Mouse (Mus musculus): ENCODE measurements around the gene Klk1b11. TPM values are rescaled to one million over a fixed set of nuclear protein-coding genes. Genes with fewer than 3 reads are reported as not detected.
"Not testable (repeated sequence)": the region's sequence is repeated elsewhere in the genome, so short reads cannot be mapped to it uniquely, and the experiment has no call there.

Gene Klk1b11
- polyA plus RNA-seq, 1 experiment = not detected

DNA sequence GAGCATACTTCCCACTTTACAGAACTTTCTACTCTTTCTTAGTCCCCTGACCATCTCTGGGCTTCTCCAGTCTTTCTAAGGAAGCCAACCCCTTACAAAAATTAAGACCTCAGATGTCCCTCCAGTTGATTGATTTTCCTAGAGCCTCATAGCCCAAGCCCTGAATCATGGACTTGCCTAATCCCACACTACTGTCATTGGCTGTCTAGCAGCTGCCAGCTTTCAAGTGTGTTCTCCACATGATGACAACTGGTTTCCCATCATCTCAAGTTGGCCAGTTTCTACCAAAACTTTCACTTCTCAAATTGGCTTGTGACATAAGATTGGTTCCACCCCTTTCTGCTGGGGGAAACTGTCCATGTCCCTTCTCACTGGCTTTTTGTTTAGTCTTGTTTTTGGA lies 9.2 kb downstream of the Klk1b11 start:
- Histone ChIP-seq H3K27ac (ENCODE audit: control insufficient read depth, insufficient read depth, low read depth, low read length) (no peak overlapping the region), H3K36me3 (ENCODE audit: control insufficient read depth, insufficient read depth, low read length) (no peaks in the 10 kb centered on the region), H3K4me1 (ENCODE audit: control insufficient read depth, insufficient read depth, low read length) (no peaks in the 10 kb centered on the region), H3K4me3 (ENCODE audit: control insufficient read depth, low read depth, low read length) (no peak overlapping the region), H3K27me3 (ENCODE audit: control insufficient read depth, insufficient read depth, low read length) (no peaks in the 10 kb centered on the region)
- no peak for TF ChIP-seq CTCF (IDR thresholded peaks at IDR 0.05; ENCODE audit: control insufficient read depth, insufficient read depth, insufficient replicate concordance, low read depth, low read length)
- no peak for TF ChIP-seq POLR2A (IDR thresholded peaks at IDR 0.05; ENCODE audit: control insufficient read depth, low read depth, low read length)

DNA sequence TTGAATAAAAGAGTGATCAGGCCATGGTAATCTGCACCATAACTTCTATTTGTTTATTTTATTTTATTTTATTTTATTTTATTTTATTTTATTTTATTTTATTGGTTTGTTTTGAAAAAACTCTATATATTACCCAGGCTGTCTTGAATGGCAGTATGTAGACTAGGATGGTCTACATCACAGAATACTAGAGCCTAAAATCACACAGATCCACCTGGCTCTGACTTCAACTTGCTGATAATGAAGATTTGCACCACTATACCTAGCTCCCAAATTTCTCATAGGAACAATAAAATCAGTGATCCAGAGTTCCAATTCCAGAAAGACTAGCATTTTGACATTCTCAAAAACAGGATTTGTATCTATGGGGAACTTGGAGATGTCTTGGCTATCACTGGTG lies 16.2 kb downstream of the Klk1b11 start, which contains the start of gene Klk1b26:
Gene Klk1b26 (plus strand): TSS at position 301 of the 400 bp plus-strand sequence.
- not testable (repeated sequence) for H3K27me3 ChIP-seq (ENCODE audit: control insufficient read depth, insufficient read depth, low read length); H3K4me1 ChIP-seq (ENCODE audit: control insufficient read depth, insufficient read depth, low read length); H3K36me3 ChIP-seq (ENCODE audit: control insufficient read depth, insufficient read depth, low read length); H3K27ac ChIP-seq (ENCODE audit: control insufficient read depth, insufficient read depth, low read depth, low read length); H3K4me3 ChIP-seq (ENCODE audit: control insufficient read depth, low read depth, low read length)

DNA sequence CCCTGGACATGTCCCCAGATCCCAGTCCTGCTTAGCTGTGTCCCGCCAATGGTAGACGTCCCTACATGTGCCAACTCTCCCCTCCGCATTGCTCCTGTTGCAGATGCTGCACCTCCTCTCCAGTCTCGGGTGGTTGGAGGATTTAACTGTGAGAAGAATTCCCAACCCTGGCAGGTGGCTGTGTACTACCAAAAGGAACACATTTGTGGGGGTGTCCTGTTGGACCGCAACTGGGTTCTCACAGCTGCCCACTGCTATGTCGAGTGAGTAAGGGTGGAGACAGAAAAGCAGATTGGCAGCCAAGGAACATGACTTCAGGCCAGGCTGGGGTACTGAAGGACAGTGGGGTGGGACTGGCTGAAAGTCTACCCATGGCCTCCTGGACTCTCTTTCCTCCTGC lies 19.0 kb downstream of the Klk1b11 start:
- not testable (repeated sequence) for H3K27me3 ChIP-seq (ENCODE audit: control insufficient read depth, insufficient read depth, low read length); H3K36me3 ChIP-seq (ENCODE audit: control insufficient read depth, insufficient read depth, low read length)

DNA sequence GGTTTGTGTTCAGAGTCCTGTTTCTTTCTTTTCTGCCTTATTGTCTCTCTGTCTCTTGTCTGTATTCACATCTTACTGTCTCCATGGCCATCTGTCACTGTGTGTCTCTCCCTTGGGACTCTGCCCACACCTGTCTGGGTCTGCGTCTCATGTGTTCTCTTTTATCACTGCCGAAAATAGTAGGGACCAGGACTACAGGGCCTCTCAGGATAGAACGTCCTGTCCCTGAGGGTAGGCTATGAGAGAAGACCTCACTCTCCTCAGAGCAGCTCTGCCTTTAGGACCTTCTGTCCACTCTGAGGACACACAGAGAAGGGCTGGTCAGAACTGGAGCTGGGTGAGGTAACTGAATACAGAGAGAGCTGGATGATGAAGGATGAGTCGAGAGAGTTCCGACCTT lies 19.4 kb downstream of the Klk1b11 start:
- TF ChIP-seq CTCF (IDR thresholded peaks at IDR 0.05; ENCODE audit: control insufficient read depth, insufficient read depth, insufficient replicate concordance, low read depth, low read length) (no peak), POLR2A (IDR thresholded peaks at IDR 0.05; ENCODE audit: control insufficient read depth, low read depth, low read length) (no peak)
- Histone ChIP-seq H3K27me3 (ENCODE audit: control insufficient read depth, insufficient read depth, low read length) (no peaks in the 10 kb centered on the region), H3K36me3 (ENCODE audit: control insufficient read depth, insufficient read depth, low read length) (no peaks in the 10 kb centered on the region), H3K27ac (ENCODE audit: control insufficient read depth, insufficient read depth, low read depth, low read length) (no peak overlapping the region), H3K4me3 (ENCODE audit: control insufficient read depth, low read depth, low read length) (peak overlapping the region; percentile 15), H3K4me1 (ENCODE audit: control insufficient read depth, insufficient read depth, low read length) (no peaks in the 10 kb centered on the region)

More for the DNA sequence above, 19.0 kb downstream of the Klk1b11 start:
- not testable (repeated sequence) for H3K4me3 ChIP-seq (ENCODE audit: control insufficient read depth, low read depth, low read length); H3K4me1 ChIP-seq (ENCODE audit: control insufficient read depth, insufficient read depth, low read length); H3K27ac ChIP-seq (ENCODE audit: control insufficient read depth, insufficient read depth, low read depth, low read length)

Other genes starting within 250 kb of the Klk1b11 start
- gene Klk12, start 227.0 kb upstream of the Klk1b11 start, polyA plus RNA-seq (2012; rRNA removed) = not detected in 2 replicates
- not detected in 2 replicates for gene Klk11, start 221.3 kb upstream of the Klk1b11 start, polyA plus RNA-seq (2012; rRNA removed)
- gene Klk10, start 214.8 kb upstream of the Klk1b11 start, polyA plus RNA-seq (2012; rRNA removed) = not detected in 2 replicates
- not detected in 2 replicates for gene Klk9, start 204.0 kb upstream of the Klk1b11 start, polyA plus RNA-seq (2012; rRNA removed)
- gene Klk8, start 198.3 kb upstream of the Klk1b11 start, polyA plus RNA-seq (2012; rRNA removed) = 0.09 and 0.31 TPM in 2 replicates
- not detected in 2 replicates for gene Klk7, start 184.6 kb upstream of the Klk1b11 start, polyA plus RNA-seq (2012; rRNA removed)
- 0.10 TPM in 1 of 2 replicates, not detected in the other for gene Klk6, start 171.4 kb upstream of the Klk1b11 start, polyA plus RNA-seq (2012; rRNA removed)
- gene Klk5, start 153.9 kb upstream of the Klk1b11 start, polyA plus RNA-seq (2012; rRNA removed) = not detected in 2 replicates
- gene Klk4, start 114.7 kb upstream of the Klk1b11 start, polyA plus RNA-seq (2012; rRNA removed) = 0.08 TPM in 1 of 2 replicates, not detected in the other
- 0.91 and 1.4 TPM in 2 replicates for gene Klk15, start 62.1 kb upstream of the Klk1b11 start, polyA plus RNA-seq (2012; rRNA removed)
- gene Klk1b8, start 45.2 kb upstream of the Klk1b11 start, polyA plus RNA-seq (2012; rRNA removed) = 93.8 and 107 TPM in 2 replicates
- 1.1 and 2.1 TPM in 2 replicates for gene Klk1b1, start 29.1 kb upstream of the Klk1b11 start, polyA plus RNA-seq (2012; rRNA removed)
- gene Klk1b9, start 19.8 kb upstream of the Klk1b11 start, polyA plus RNA-seq (2012; rRNA removed) = 13.8 and 14.9 TPM in 2 replicates
- gene Klk1b26, start 16.3 kb downstream of the Klk1b11 start, polyA plus RNA-seq (2012; rRNA removed) = 13.7 and 14.6 TPM in 2 replicates
- 41.9 and 52.7 TPM in 2 replicates for gene Klk1b27, start 56.4 kb downstream of the Klk1b11 start, polyA plus RNA-seq (2012; rRNA removed)
- gene Klk1b21, start 106.5 kb downstream of the Klk1b11 start, polyA plus RNA-seq (2012; rRNA removed) = 72.1 and 73.2 TPM in 2 replicates
- 7.0 and 9.2 TPM in 2 replicates for gene Klk1b22, start 116.8 kb downstream of the Klk1b11 start, polyA plus RNA-seq (2012; rRNA removed)
- gene Klk1b16, start 140.9 kb downstream of the Klk1b11 start, polyA plus RNA-seq (2012; rRNA removed) = 0.89 and 1.9 TPM in 2 replicates
- gene Klk1b24, start 192.4 kb downstream of the Klk1b11 start, polyA plus RNA-seq (2012; rRNA removed) = 74.1 and 87.1 TPM in 2 replicates
- 5.2 and 7.8 TPM in 2 replicates for gene Klk1b3, start 202.3 kb downstream of the Klk1b11 start, polyA plus RNA-seq (2012; rRNA removed)
- gene Klk1b4, start 211.6 kb downstream of the Klk1b11 start, polyA plus RNA-seq (2012; rRNA removed) = 1.7 and 2.3 TPM in 2 replicates
- gene Klk1b5, start 220.1 kb downstream of the Klk1b11 start, polyA plus RNA-seq (2012; rRNA removed) = 3.4 and 4.0 TPM in 2 replicates
- gene Klk1, start 229.5 kb downstream of the Klk1b11 start, polyA plus RNA-seq (2012; rRNA removed) = 12.6 and 17.1 TPM in 2 replicates
- 89.1 and 101 TPM in 2 replicates for gene Gm36864, start 240.3 kb downstream of the Klk1b11 start, polyA plus RNA-seq (2012; rRNA removed)